Mouse (Mus musculus) forebrain, embryonic 10.5 days (tissue): ENCODE results near the gene Fads6. TPM values are rescaled to one million over a fixed set of nuclear protein-coding genes. Genes with fewer than 3 reads are reported as not detected.

Experiments used
- DNase-seq: peaks from one replicate; pipeline ENCODE4 v3.0.0-alpha.2; 2017; ENCODE audit warnings: low spot score; ENCODE audit errors: extremely low spot score
- H3K27ac ChIP-seq: fragments of 300-500 bp; sonication (generic); 2 replicates; pipeline ENCODE4 v1.5.1; 2016; ENCODE audit warnings: mild to moderate bottlenecking
- H3K27me3 ChIP-seq: fragments of 300-500 bp; sonication (generic); 2 replicates; pipeline ENCODE4 v1.6.1; 2016; ENCODE audit warnings: mild to moderate bottlenecking; ENCODE audit not compliant: poor library complexity, severe bottlenecking
- H3K36me3 ChIP-seq: fragments of 300-500 bp; sonication (generic); replicated peaks from 2 replicates; pipeline ENCODE4 v1.6.1; 2016; ENCODE audit warnings: mild to moderate bottlenecking, moderate library complexity
- H3K4me1 ChIP-seq: fragments of 300-500 bp; sonication (generic); 2 replicates; pipeline ENCODE4 v1.6.1; 2016
- H3K4me3 ChIP-seq: fragments of 300-500 bp; sonication (generic); 2 replicates; pipeline ENCODE4 v1.5.1; 2016; ENCODE audit warnings: mild to moderate bottlenecking, moderate library complexity
- H3K9me3 ChIP-seq: fragments of 300-500 bp; sonication (generic); 2 replicates; pipeline ENCODE4 v1.6.1; 2016; ENCODE audit warnings: mild to moderate bottlenecking, moderate library complexity
- WGBS: fragments of 180-500 bp; shearing (Covaris S2); methylation state at CpG from one replicate; pipeline ENCODE4 v1.1.7; 2016; 5-methylcytosine and 5-hydroxymethylcytosine counted together
- polyA plus RNA-seq: library from polyadenylated mRNA; unstranded; fragments of >200 nt; fragmentation: Nextera tagmentation; extraction: Ambion mirVana; gene quantifications from 2 replicates; pipeline ENCODE4 v1.2.1, GENCODE M21; 2016

Fads6 gene
- polyA plus RNA-seq, 1 experiment from 2014 or later, result 0.45 TPM

- no peak overlapping the region for H3K27ac ChIP-seq
- 73% methylated on average over 10 of the region's 10 CpGs for WGBS
- peaks cover 65% of the 10 kb centered on the region for H3K4me1 ChIP-seq
- no peaks in the 10 kb centered on the region for H3K9me3 ChIP-seq
- peaks cover 39% of the 10 kb centered on the region for H3K27me3 ChIP-seq
- no peak for DNase-seq
- no peak overlapping the region for H3K4me3 ChIP-seq
- H3K36me3 ChIP-seq, result peaks cover 23% of the 10 kb centered on the region
Measured at GRCm38 (mm10) chr11:115271481-115271880, 26.0 kb downstream of the Fads6 start.

- H3K27me3 ChIP-seq, result peaks cover 43% of the 10 kb centered on the region
- H3K4me1 ChIP-seq, result peaks cover 65% of the 10 kb centered on the region
- DNase-seq, result no peak
- 83% methylated on average over 9 of the region's 9 CpGs for WGBS
- H3K9me3 ChIP-seq, result no peaks in the 10 kb centered on the region
- no peak overlapping the region for H3K4me3 ChIP-seq
- H3K27ac ChIP-seq, result no peak overlapping the region
- H3K36me3 ChIP-seq, result peaks cover 23% of the 10 kb centered on the region
Measured at GRCm38 (mm10) chr11:115271052-115271451, 26.4 kb downstream of the Fads6 start.

GRCm38 (mm10) chr11:115270148-115270861 is 27.2 kb downstream of the Fads6 start:
- peaks cover 51% of the 10 kb centered on the region for H3K27me3 ChIP-seq
- 33% methylated on average over 19 of the region's 19 CpGs for WGBS
- DNase-seq, result peak; percentile 82
- H3K36me3 ChIP-seq, result peaks cover 23% of the 10 kb centered on the region
- H3K4me3 ChIP-seq, result no peak overlapping the region
- H3K9me3 ChIP-seq, result no peaks in the 10 kb centered on the region
- no peak overlapping the region for H3K27ac ChIP-seq
- H3K4me1 ChIP-seq, result peaks cover 65% of the 10 kb centered on the region

- no peak overlapping the region for H3K27ac ChIP-seq
- no peak for DNase-seq
- WGBS, result 92% methylated on average over 27 of the region's 27 CpGs
- H3K4me1 ChIP-seq, result peaks cover 66% of the 10 kb centered on the region
- H3K27me3 ChIP-seq, result peaks cover 59% of the 10 kb centered on the region
- H3K36me3 ChIP-seq, result peaks cover 23% of the 10 kb centered on the region
- H3K9me3 ChIP-seq, result no peaks in the 10 kb centered on the region
- H3K4me3 ChIP-seq, result no peak overlapping the region
Measured at GRCm38 (mm10) chr11:115269330-115270066, 28.0 kb downstream of the Fads6 start.

- peaks cover 23% of the 10 kb centered on the region for H3K36me3 ChIP-seq
- H3K4me1 ChIP-seq, result peaks cover 54% of the 10 kb centered on the region
Measured at GRCm38 (mm10) chr11:115267958-115268357, 29.5 kb downstream of the Fads6 start.

GRCm38 (mm10) chr11:115267061-115267883 is 30.2 kb downstream of the Fads6 start, which contains the start of gene Grin2c:
Gene Grin2c (minus strand): TSS chr11:115267243.
- Histone ChIP-seq H3K9me3 (no peaks in the 10 kb centered on the region), H3K27me3 (peaks cover 81% of the 10 kb centered on the region), H3K36me3 (peaks cover 23% of the 10 kb centered on the region), H3K4me1 (peaks cover 51% of the 10 kb centered on the region), H3K27ac (no peak within 1 kb of the TSS; the same call in 1 of the 2 replicates), H3K4me3 (peak within 1 kb of the TSS; percentile 51)
- no peak for DNase-seq
- 6% methylated on average over 50 of the region's 50 CpGs for WGBS

More at GRCm38 (mm10) chr11:115267958-115268357, 29.5 kb downstream of the Fads6 start:
- H3K27ac ChIP-seq, result no peak overlapping the region
- 81% methylated on average over 11 of the region's 11 CpGs for WGBS
- H3K9me3 ChIP-seq, result no peaks in the 10 kb centered on the region
- H3K27me3 ChIP-seq, result peaks cover 74% of the 10 kb centered on the region
- H3K4me3 ChIP-seq, result no peak overlapping the region
- DNase-seq, result no peak

- peaks cover 21% of the 10 kb centered on the region for H3K36me3 ChIP-seq
- DNase-seq, result peak; percentile 25
- H3K27ac ChIP-seq, result no peak overlapping the region; the same call in 1 of the 2 replicates
- H3K4me3 ChIP-seq, result peak overlapping the region; percentile 51
- WGBS, result 2% methylated on average over 22 of the region's 22 CpGs
- no peaks in the 10 kb centered on the region for H3K9me3 ChIP-seq
- peaks cover 90% of the 10 kb centered on the region for H3K27me3 ChIP-seq
- peaks cover 51% of the 10 kb centered on the region for H3K4me1 ChIP-seq
Measured at GRCm38 (mm10) chr11:115266400-115266778, 31.1 kb downstream of the Fads6 start.

GRCm38 (mm10) chr11:115265771-115266399 is 31.6 kb downstream of the Fads6 start:
- Histone ChIP-seq H3K27me3 (peaks cover 95% of the 10 kb centered on the region), H3K4me3 (peak overlapping the region; percentile 51), H3K27ac (no peak overlapping the region), H3K4me1 (peaks cover 46% of the 10 kb centered on the region), H3K36me3 (peaks cover 19% of the 10 kb centered on the region), H3K9me3 (no peaks in the 10 kb centered on the region)
- DNase-seq, result no peak
- WGBS, result 2% methylated on average over 20 of the region's 20 CpGs

GRCm38 (mm10) chr11:115264862-115265668 is 32.4 kb downstream of the Fads6 start:
- Histone ChIP-seq H3K36me3 (peaks cover 19% of the 10 kb centered on the region), H3K27me3 (peaks cover 100% of the 10 kb centered on the region), H3K4me3 (peak overlapping the region; percentile 51), H3K27ac (no peak overlapping the region), H3K4me1 (peaks cover 38% of the 10 kb centered on the region), H3K9me3 (no peaks in the 10 kb centered on the region)
- 6% methylated on average over 39 of the region's 39 CpGs for WGBS
- DNase-seq, result peak; percentile 66

GRCm38 (mm10) chr11:115264136-115264861 is 33.2 kb downstream of the Fads6 start:
- H3K4me3 ChIP-seq, result no peak overlapping the region
- WGBS, result 65% methylated on average over 7 of the region's 7 CpGs

GRCm38 (mm10) chr11:115262954-115263353 is 34.5 kb downstream of the Fads6 start:
- Histone ChIP-seq H3K4me3 (no peak overlapping the region), H3K27ac (no peak overlapping the region), H3K4me1 (peaks cover 40% of the 10 kb centered on the region), H3K9me3 (no peaks in the 10 kb centered on the region), H3K36me3 (0 out of 2 replicates have a peak, but pooled peaks cover 2% of the 10 kb centered on the region), H3K27me3 (peaks cover 100% of the 10 kb centered on the region)
- no peak for DNase-seq
- 82% methylated on average over 11 of the region's 11 CpGs for WGBS

More at GRCm38 (mm10) chr11:115264136-115264861, 33.2 kb downstream of the Fads6 start:
- no peak overlapping the region for H3K27ac ChIP-seq
- peaks cover 36% of the 10 kb centered on the region for H3K4me1 ChIP-seq
- H3K36me3 ChIP-seq, result peaks cover 15% of the 10 kb centered on the region
- H3K9me3 ChIP-seq, result no peaks in the 10 kb centered on the region
- no peak for DNase-seq
- H3K27me3 ChIP-seq, result peaks cover 100% of the 10 kb centered on the region
